Mouse (Mus musculus) CH12.LX (cell line): Measurements from ENCODE around the gene Uhrf1bp1l.
A peak's percentile ranks its signal among the peaks of the same experiment; 100 is the strongest.

Experiments
- BHLHE40 ChIP-seq: IDR thresholded peaks from 2 replicates; pipeline ENCODE4 v1.6.1; 2011; ENCODE audit warnings: mild to moderate bottlenecking, low read depth, low read length, improper control_type of control experiment
- CHD2 ChIP-seq: IDR thresholded peaks from 2 replicates; pipeline ENCODE4 v1.6.1; 2011; ENCODE audit warnings: low read length, improper control_type of control experiment
- CTCF ChIP-seq, 2 experiments: IDR thresholded peaks in 1 of 2; conservative IDR thresholded peaks in 1 of 2; 2 replicates each; pipeline ENCODE4 v1.5.1; 2011 to 2012; ENCODE audit warnings: low read depth in 2 of 2, low read length in 2 of 2, improper control_type of control experiment in 1 of 2, inconsistent platforms in 1 of 2, mild to moderate bottlenecking in 1 of 2, moderate library complexity in 1 of 2
- HCFC1 ChIP-seq: IDR thresholded peaks from 2 replicates; pipeline ENCODE4 v1.6.1; 2012; ENCODE audit warnings: low read depth, mild to moderate bottlenecking, inconsistent platforms, low read length, improper control_type of control experiment
- JUN ChIP-seq: IDR thresholded peaks from 2 replicates; pipeline ENCODE4 v1.6.1; 2011; ENCODE audit warnings: low read depth, mild to moderate bottlenecking, low read length, improper control_type of control experiment, moderate library complexity; ENCODE audit not compliant: insufficient read depth
- KAT2A ChIP-seq: IDR thresholded peaks from 2 replicates; pipeline ENCODE4 v1.6.1; 2012; ENCODE audit warnings: low read length, improper control_type of control experiment, inconsistent platforms; ENCODE audit not compliant: insufficient replicate concordance
- MAZ ChIP-seq: IDR thresholded peaks from 2 replicates; pipeline ENCODE4 v1.6.1; 2012; ENCODE audit warnings: low read depth, mild to moderate bottlenecking, inconsistent platforms, low read length, improper control_type of control experiment, moderate library complexity
- MEF2A ChIP-seq: IDR thresholded peaks from 2 replicates; pipeline ENCODE4 v1.6.1; 2014; ENCODE audit warnings: low read depth, mild to moderate bottlenecking, inconsistent platforms, low read length, improper control_type of control experiment, borderline replicate concordance
- POLR2A ChIP-seq: IDR thresholded peaks from 2 replicates; pipeline ENCODE4 v1.6.1; 2011; ENCODE audit warnings: low read depth, mild to moderate bottlenecking, improper control_type of control experiment, low read length
- RAD21 ChIP-seq: IDR thresholded peaks from 2 replicates; pipeline ENCODE4 v1.6.1; 2011; ENCODE audit warnings: low read depth, mild to moderate bottlenecking, low read length, improper control_type of control experiment, moderate library complexity
- SMC3 ChIP-seq: IDR thresholded peaks from 2 replicates; pipeline ENCODE4 v1.6.1; 2011; ENCODE audit warnings: low read depth, low read length, improper control_type of control experiment
- TCF12 ChIP-seq: IDR thresholded peaks from 2 replicates; pipeline ENCODE4 v1.6.1; 2014; ENCODE audit warnings: low read depth, mild to moderate bottlenecking, inconsistent platforms, low read length, improper control_type of control experiment
- ZC3H11A ChIP-seq: IDR thresholded peaks from 2 replicates; pipeline ENCODE4 v1.6.1; 2012; ENCODE audit warnings: low read depth, mild to moderate bottlenecking, inconsistent platforms, low read length, improper control_type of control experiment
- ZNF384 ChIP-seq: IDR thresholded peaks from 2 replicates; pipeline ENCODE4 v1.6.1; 2012; ENCODE audit warnings: low read depth, low read length, improper control_type of control experiment, inconsistent platforms

GRCm38 (mm10) chr10:89731341-89731740 lies 13.4 kb upstream of the Uhrf1bp1l start:
- no peak for TF ChIP-seq CHD2
- no peak for TF ChIP-seq MAZ
- TF ChIP-seq CTCF (conservative IDR thresholded peaks at IDR 0.05 in 1 of 2, IDR thresholded peaks at IDR 0.05 in 1 of 2; ENCODE audit: low read depth in 2 of 2, low read length in 2 of 2): 0 out of 4 replicates have a peak, but pooled peaks of 1 of the 2 experiments have one; percentile 12
- TF ChIP-seq SMC3: no peak
- TF ChIP-seq POLR2A: no peak
- no peak for TF ChIP-seq BHLHE40
- no peak for TF ChIP-seq MEF2A
- no peak for TF ChIP-seq ZC3H11A
- no peak for TF ChIP-seq HCFC1
- TF ChIP-seq ZNF384: no peak
- no peak for TF ChIP-seq TCF12
- TF ChIP-seq JUN: no peak
- TF ChIP-seq RAD21: no peak
- no peak for TF ChIP-seq KAT2A
